ENCODE assay signal across 8 mouse cellular contexts in genomic region chr5:113208622-113209400, GRCm38 (mm10). TPM values are rescaled to one million over a fixed set of nuclear protein-coding genes. Genes with fewer than 3 reads are reported as not detected.
DNase-seq lines count a peak whose midpoint lies in the region; ATAC-seq lines count a peak whose summit lies in the region.

No protein-coding gene starts in this region.

- 47% methylated on average over 11 of the region's 11 CpGs for WGBS in midbrain, embryonic 11.5 days

- no peaks in the 10 kb centered on the region for H3K4me1 ChIP-seq in midbrain, embryonic 11.5 days (ENCODE audit: control insufficient read depth, insufficient read depth, low read length)

- ATAC-seq in midbrain, embryonic 11.5 days (ENCODE audit: low FRiP score): 0 out of 2 replicates have a peak, but pooled peaks have one; percentile 7
- no peak for ATAC-seq in granulocyte monocyte progenitor cell, adult 5-6 weeks (replicated peaks; ENCODE audit: poor library complexity, severe bottlenecking)

- H3K36me3 ChIP-seq in midbrain, embryonic 11.5 days (ENCODE audit: control insufficient read depth, insufficient read depth, low read length): no peaks in the 10 kb centered on the region

- no peaks in the 10 kb centered on the region for H3K9me3 ChIP-seq in midbrain, embryonic 11.5 days (ENCODE audit: control insufficient read depth, low read length)

- H3K4me2 ChIP-seq in midbrain, embryonic 11.5 days: no peak overlapping the region

- H3K4me3 ChIP-seq in midbrain, embryonic 11.5 days (ENCODE audit: low read depth, low read length): no peak overlapping the region

- no peak overlapping the region for H3K9ac ChIP-seq in midbrain, embryonic 11.5 days (ENCODE audit: low read length)

- DNase-seq in urinary bladder, postnatal 25 days (ENCODE audit: low spot score): peak; percentile 41
- DNase-seq in urinary bladder, adult 2 months (ENCODE audit: low spot score): no peak
- peak; percentile 72 for DNase-seq in fibroblast of lung, adult 2 months (ENCODE audit: low read depth)
- peak; percentile 88 to 89 for DNase-seq in heart, postnatal 10 days
- peak; percentile 70 to 73 for DNase-seq in kidney, postnatal 36 days
- DNase-seq in midbrain, embryonic 11.5 days (ENCODE audit: low spot score, missing footprints): peak; percentile 78
- no peak for DNase-seq in adipocyte (ENCODE audit: low spot score)

- intact Hi-C loops in heart, postnatal 10 days (cut with DNase I): loop anchor here (1.0 kb wide), 1 partner anchor 12 kb away; the partner anchor contains the start of gene 2900026A02Rik

- H3K27ac ChIP-seq in midbrain, embryonic 11.5 days (ENCODE audit: low read depth, low read length): 0 out of 2 replicates have a peak overlapping the region, but pooled peaks have one; percentile 21

- H3K27me3 ChIP-seq in midbrain, embryonic 11.5 days (ENCODE audit: control insufficient read depth, insufficient read depth, low read length): no peaks in the 10 kb centered on the region

RNA-seq across cellular contexts. Expression of gene 2900026A02Rik, which starts 12.2 kb away (rescaled TPM):
- polyA plus RNA-seq in urinary bladder, adult 2 months (2012; rRNA removed): 18.1 and 24.9 TPM in 2 replicates
- 10 to 100 TPM; 46.9 to 51.4 TPM for total RNA-seq in heart, postnatal 10 days (2021)
- 0.98 and 1.2 TPM in 2 replicates for polyA plus RNA-seq in midbrain, embryonic 11.5 days (2014; fragmentation: Nextera tagmentation; extraction: Ambion mirVana)
- total RNA-seq in granulocyte monocyte progenitor cell, adult 5-6 weeks (2014; fragmentation: Nextera tagmentation): 3.0 and 4.1 TPM in 2 replicates
- 0.47 and 0.88 TPM in 2 replicates for total RNA-seq in granulocyte monocyte progenitor cell, adult 5-6 weeks (2017)

RNA-seq across cellular contexts. Expression of gene Tmem211, which starts 17.9 kb away (rescaled TPM):
- 0.06 TPM in 1 of 2 replicates, not detected in the other for polyA plus RNA-seq in urinary bladder, adult 2 months (2012; rRNA removed)
- not detected for total RNA-seq in heart, postnatal 10 days (2021)
- polyA plus RNA-seq in midbrain, embryonic 11.5 days (2014; fragmentation: Nextera tagmentation; extraction: Ambion mirVana): 0.16 TPM in 1 of 2 replicates, not detected in the other
- not detected in 2 replicates for total RNA-seq in granulocyte monocyte progenitor cell, adult 5-6 weeks (2014; fragmentation: Nextera tagmentation)
- not detected in 2 replicates for total RNA-seq in granulocyte monocyte progenitor cell, adult 5-6 weeks (2017)

Comparison
In these comparisons a context has a peak if more than half of its experiments do, and no peak if none do; other contexts are left out.
1. DNase-seq: peak in urinary bladder, postnatal 25 days (single experiment), fibroblast of lung, adult 2 months (single experiment), heart, postnatal 10 days (2 of 2), kidney, postnatal 36 days (2 of 2) and midbrain, embryonic 11.5 days (single experiment); none in urinary bladder, adult 2 months (single experiment) and adipocyte (single experiment).
2. RNA of gene 2900026A02Rik, which starts 12.2 kb away (total RNA-seq): 46.9 to 51.4 TPM in heart, postnatal 10 days; 0.47 to 4.1 TPM in granulocyte monocyte progenitor cell, adult 5-6 weeks; every median in the first group is over 4 times any median in the second.